ENCODE assay signal across 15 mouse cellular contexts in the genomic region with DNA sequence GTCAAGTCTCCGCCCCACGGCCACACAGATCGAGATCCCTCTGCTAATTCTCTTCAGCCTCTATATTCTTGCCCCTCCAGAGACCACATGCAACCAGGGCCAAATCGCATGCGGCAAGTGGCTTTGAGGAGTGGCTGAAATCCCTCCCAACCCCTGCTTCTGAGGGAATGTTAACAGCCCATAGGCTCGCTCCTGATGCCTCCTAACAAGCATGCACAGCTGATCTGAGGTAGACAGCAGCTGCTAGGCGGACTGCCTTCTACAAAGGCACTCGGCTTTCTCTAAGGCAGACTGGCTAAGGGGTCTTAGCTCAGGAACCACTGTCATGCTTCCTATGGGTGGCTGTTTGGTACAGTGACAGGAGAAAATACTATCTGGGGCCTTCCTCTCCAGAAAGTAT. TPM values are rescaled to one million over a fixed set of nuclear protein-coding genes. Genes with fewer than 3 reads are reported as not detected.
A peak's percentile ranks its signal among the peaks of the same experiment; 100 is the strongest.
DNase-seq lines count a peak whose midpoint lies in the region; ATAC-seq and TF ChIP-seq lines count a peak whose summit lies in the region.
"Had no signal": no experiment of that assay in that cellular context is flagged by ENCODE, and none has a peak within 500 bp of the region (broad histone marks: within the 10 kb centered on the region; RNA-seq: fewer than 3 reads in every experiment).

No protein-coding gene starts in this region.

- no peak overlapping the region for H3K9ac ChIP-seq in intestine, embryonic 14.5 days (ENCODE audit: low read length)
- no peak overlapping the region for H3K9ac ChIP-seq in intestine, postnatal 0 days (ENCODE audit: low read depth, low read length)
- peak overlapping the region; percentile 68 for H3K9ac ChIP-seq in liver, embryonic 13.5 days
- H3K9ac ChIP-seq: kidney, embryonic 15.5 days had no signal

- no peak overlapping the region for H3K4me3 ChIP-seq in intestine, embryonic 14.5 days (ENCODE audit: low read depth, low read length)
- H3K4me3 ChIP-seq in intestine, postnatal 0 days (ENCODE audit: low read depth, low read length) = no peak overlapping the region
- H3K4me3 ChIP-seq in G1E (ENCODE audit: low read depth, low read length) = peak overlapping the region; percentile 38; the same call in 1 of the 2 replicates
- no peak overlapping the region for H3K4me3 ChIP-seq in liver, embryonic 13.5 days (replicated peaks)
- H3K4me3 ChIP-seq in kidney, adult 2 months (ENCODE audit: insufficient read depth, low read depth, low read length) = no peak overlapping the region
- H3K4me3 ChIP-seq: hindbrain, embryonic 10.5 days; kidney, embryonic 15.5 days had no signal

- H3K4me1 ChIP-seq in intestine, embryonic 14.5 days (replicated peaks; ENCODE audit: control insufficient read depth, insufficient read depth, low read length) = peaks cover 52% of the 10 kb centered on the region
- H3K4me1 ChIP-seq in intestine, postnatal 0 days (replicated peaks; ENCODE audit: control insufficient read depth, insufficient read depth, low read length) = peaks cover 18% of the 10 kb centered on the region
- peaks cover 87% of the 10 kb centered on the region for H3K4me1 ChIP-seq in G1E (ENCODE audit: insufficient read depth, low read depth, low read length)
- H3K4me1 ChIP-seq in liver, embryonic 13.5 days (replicated peaks) = peaks cover 100% of the 10 kb centered on the region
- H3K4me1 ChIP-seq in kidney, adult 2 months (ENCODE audit: control insufficient read depth, insufficient read depth, low read length) = peaks cover 29% of the 10 kb centered on the region

- no peak overlapping the region for H3K4me2 ChIP-seq in intestine, embryonic 14.5 days (ENCODE audit: low read length)
- no peak overlapping the region for H3K4me2 ChIP-seq in intestine, postnatal 0 days (replicated peaks; ENCODE audit: low read depth)
- H3K4me2 ChIP-seq in liver, embryonic 13.5 days = peak overlapping the region; percentile 39
- H3K4me2 ChIP-seq: kidney, embryonic 15.5 days had no signal

- H3K36me3 ChIP-seq in intestine, embryonic 14.5 days (ENCODE audit: control insufficient read depth, insufficient read depth, low read length) = no peaks in the 10 kb centered on the region
- no peaks in the 10 kb centered on the region for H3K36me3 ChIP-seq in intestine, postnatal 0 days (ENCODE audit: control insufficient read depth, insufficient read depth)
- H3K36me3 ChIP-seq in G1E (replicated peaks) = peaks cover 72% of the 10 kb centered on the region
- H3K36me3 ChIP-seq in liver, embryonic 13.5 days = peaks cover 39% of the 10 kb centered on the region
- no peaks in the 10 kb centered on the region for H3K36me3 ChIP-seq in kidney, adult 2 months (ENCODE audit: control insufficient read depth, insufficient read depth, low read length)

- no peak for DNase-seq in intestine, embryonic 14.5 days (ENCODE audit: low spot score)
- DNase-seq in G1E (ENCODE audit: low spot score) = no peak
- peak; percentile 53 for DNase-seq in ZHBTc4 (ENCODE audit: low read depth, low spot score)
- no peak for DNase-seq in liver, embryonic 13.5 days
- no peak for DNase-seq in kidney, adult 2 months
- DNase-seq: adrenal gland, postnatal 10 days; cerebellum, postnatal 14 days; lung, postnatal 36 days; spleen, adult 18-20 months; thymus, adult 2 months had no signal

- H3K27ac ChIP-seq in intestine, embryonic 14.5 days (ENCODE audit: low read depth) = peak overlapping the region; percentile 5; the same call in 1 of the 2 replicates
- no peak overlapping the region for H3K27ac ChIP-seq in intestine, postnatal 0 days (ENCODE audit: low read depth, low read length)
- peak overlapping the region; percentile 91 for H3K27ac ChIP-seq in liver, embryonic 13.5 days
- no peak overlapping the region for H3K27ac ChIP-seq in kidney, adult 2 months (ENCODE audit: insufficient read depth, low read depth, low read length)
- H3K27ac ChIP-seq: hindbrain, embryonic 10.5 days had no signal

- 69% methylated on average over 8 of the region's 8 CpGs for WGBS in intestine, embryonic 14.5 days
- WGBS in intestine, postnatal 0 days = 71% methylated on average over 8 of the region's 8 CpGs
- 60% methylated on average over 8 of the region's 8 CpGs for WGBS in liver, embryonic 13.5 days (ENCODE audit: insufficient replicate concordance)
- WGBS in kidney, adult 2 months = 85% methylated on average over 8 of the region's 8 CpGs

- no peaks in the 10 kb centered on the region for H3K27me3 ChIP-seq in intestine, embryonic 14.5 days (replicated peaks; ENCODE audit: control insufficient read depth, insufficient read depth, low read length)
- H3K27me3 ChIP-seq in intestine, postnatal 0 days (replicated peaks; ENCODE audit: control insufficient read depth, insufficient read depth, low read length) = no peaks in the 10 kb centered on the region
- no peaks in the 10 kb centered on the region for H3K27me3 ChIP-seq in G1E (ENCODE audit: insufficient read depth, low read length)
- no peaks in the 10 kb centered on the region for H3K27me3 ChIP-seq in liver, embryonic 13.5 days
- no peaks in the 10 kb centered on the region for H3K27me3 ChIP-seq in kidney, adult 2 months (replicated peaks; ENCODE audit: control insufficient read depth, insufficient read depth, low read length)
- H3K27me3 ChIP-seq: CH12.LX; kidney, embryonic 15.5 days had no signal

- H3K9me3 ChIP-seq in intestine, embryonic 14.5 days (ENCODE audit: control insufficient read depth, low read length) = peaks cover 2% of the 10 kb centered on the region; the same call in 1 of the 2 replicates
- no peaks in the 10 kb centered on the region for H3K9me3 ChIP-seq in intestine, postnatal 0 days (ENCODE audit: control insufficient read depth)
- no peaks in the 10 kb centered on the region for H3K9me3 ChIP-seq in G1E (replicated peaks)
- peaks cover 6% of the 10 kb centered on the region; the same call in 1 of the 2 replicates for H3K9me3 ChIP-seq in liver, embryonic 13.5 days (replicated peaks)
- H3K9me3 ChIP-seq: hindbrain, embryonic 10.5 days; kidney, embryonic 15.5 days had no signal

- no peak for ATAC-seq in intestine, embryonic 14.5 days (replicated peaks; ENCODE audit: low FRiP score, low TSS enrichment, low read depth)
- no peak for ATAC-seq in intestine, postnatal 0 days
- no peak for ATAC-seq in G1E (ENCODE audit: extremely low read depth, insufficient number of reproducible peaks, low FRiP score, poor library complexity, severe bottlenecking)
- ATAC-seq in liver, embryonic 13.5 days (ENCODE audit: low read depth) = no peak
- no peak for ATAC-seq in megakaryocyte-erythroid progenitor cell, adult 5-6 weeks (replicated peaks; ENCODE audit: low FRiP score, low TSS enrichment, poor library complexity, severe bottlenecking)

- no peak for TF ChIP-seq CTCF in intestine, postnatal 0 days (IDR thresholded peaks at IDR 0.05; ENCODE audit: low read depth)
- TF ChIP-seq CTCF in G1E (IDR thresholded peaks at IDR 0.05; ENCODE audit: low read depth, low read length) = no peak
- TF ChIP-seq CTCF in kidney, adult 2 months (conservative IDR thresholded peaks at IDR 0.05; ENCODE audit: insufficient read depth, insufficient read length, low read depth, low read length) = no peak

- no peak for TF ChIP-seq POLR2A in kidney, adult 2 months (IDR thresholded peaks at IDR 0.05; ENCODE audit: low read depth, low read length)

RNA-seq across cellular contexts. Expression of a gene that starts 20.0 kb away (rescaled TPM):
- polyA plus RNA-seq in intestine, embryonic 14.5 days (2014; fragmentation: Nextera tagmentation; extraction: Ambion mirVana) = 49.3 and 51.6 TPM in 2 replicates
- 39.2 and 40.7 TPM in 2 replicates for polyA plus RNA-seq in intestine, postnatal 0 days (2015; fragmentation: Nextera tagmentation; extraction: Ambion mirVana)
- total RNA-seq in G1E (2014; fragmentation: Nextera tagmentation) (156 and 158 TPM in 2 replicates), G1E (2017) (83.2 and 92.9 TPM in 2 replicates)
- 90.5 and 96.2 TPM in 2 replicates for polyA plus RNA-seq in G1E (2012)
- polyA plus RNA-seq in liver, embryonic 13.5 days (2015; fragmentation: Nextera tagmentation; extraction: Ambion mirVana) = 30.6 and 36.0 TPM in 2 replicates
- total RNA-seq in megakaryocyte-erythroid progenitor cell, adult 5-6 weeks (2014; fragmentation: Nextera tagmentation) = 117 and 138 TPM in 2 replicates
- total RNA-seq in megakaryocyte-erythroid progenitor cell, adult 5-6 weeks (2017) = 81.3 and 102 TPM in 2 replicates
- 27.1 and 30.3 TPM in 2 replicates for polyA plus RNA-seq in kidney, adult 2 months (2012; rRNA removed)

Comparison
In these comparisons a context has a peak if more than half of its experiments do, and no peak if none do; other contexts are left out.
1. H3K27ac ChIP-seq: peak in intestine, embryonic 14.5 days (single experiment) and liver, embryonic 13.5 days (single experiment); none in intestine, postnatal 0 days (single experiment) and kidney, adult 2 months (single experiment).